Mouse (Mus musculus) liver, embryonic 14.5 days (tissue): Measurements from ENCODE around the gene Scly. TPM values are rescaled to one million over a fixed set of nuclear protein-coding genes. Genes with fewer than 3 reads are reported as not detected.

Source experiments
- ATAC-seq: fragments of 200-750 bp; cut with Nextera tagmentation; 2 replicates; pipeline ENCODE4 v1.8.0; 2017; ENCODE audit warnings: moderate number of reproducible peaks, mild to moderate bottlenecking, moderate library complexity; ENCODE audit not compliant: insufficient read depth
- DNase-seq, 3 experiments: peaks; one replicate each; pipeline ENCODE4 v3.0.0-alpha.2; 2012 to 2013; ENCODE audit warnings: low read depth in 3 of 3, low spot score in 3 of 3
- H3K27ac ChIP-seq: fragments of 300-500 bp; sonication (generic); 2 replicates; pipeline ENCODE4 v1.5.1; 2014; ENCODE audit warnings: moderate library complexity, mild to moderate bottlenecking, control low read depth, inconsistent platforms
- H3K27me3 ChIP-seq: fragments of 300-500 bp; sonication (generic); 2 replicates; pipeline ENCODE4 v1.6.1; 2014; ENCODE audit warnings: mild to moderate bottlenecking, low read length, moderate library complexity; ENCODE audit not compliant: control insufficient read depth, insufficient read depth
- H3K36me3 ChIP-seq: fragments of 300-500 bp; sonication (generic); replicated peaks from 2 replicates; pipeline ENCODE4 v1.6.1; 2014; ENCODE audit warnings: low read depth; ENCODE audit not compliant: control insufficient read depth, insufficient read depth
- H3K4me1 ChIP-seq, 2 experiments: fragments of 200-500 bp in 1 of 2; fragments of 300-500 bp in 1 of 2; sonication (generic) in 1 of 2; replicated peaks; 2 replicates each; pipeline ENCODE4 v1.6.1; 2012 to 2014; ENCODE audit warnings: antibody characterized with exemption in 1 of 2, inconsistent platforms in 1 of 2, low read length in 1 of 2; ENCODE audit not compliant: control insufficient read depth in 2 of 2, insufficient read depth in 2 of 2
- H3K4me2 ChIP-seq: fragments of 300-500 bp; sonication (generic); 2 replicates; pipeline ENCODE4 v1.6.1; 2014; ENCODE audit warnings: low read depth, mild to moderate bottlenecking, control low read depth, moderate library complexity
- H3K4me3 ChIP-seq, 2 experiments: fragments of 200-500 bp in 1 of 2; fragments of 300-500 bp in 1 of 2; sonication (generic) in 1 of 2; 2 replicates each; pipeline ENCODE4 v1.5.1; 2012 to 2014; ENCODE audit warnings: low read depth in 2 of 2, low read length in 2 of 2, mild to moderate bottlenecking in 2 of 2, control low read depth in 1 of 2, inconsistent platforms in 1 of 2, moderate library complexity in 1 of 2; ENCODE audit not compliant: insufficient read depth in 1 of 2
- H3K9ac ChIP-seq: fragments of 300-500 bp; sonication (generic); replicated peaks from 2 replicates; pipeline ENCODE4 v1.6.1; 2014; ENCODE audit warnings: mild to moderate bottlenecking, control low read depth, moderate library complexity
- H3K9me3 ChIP-seq: fragments of 300-500 bp; sonication (generic); 2 replicates; pipeline ENCODE4 v1.6.1; 2016; ENCODE audit warnings: low read length, mixed read lengths; ENCODE audit not compliant: control insufficient read depth
- CTCF ChIP-seq: IDR thresholded peaks from 2 replicates; pipeline ENCODE4 v1.5.1; 2016; ENCODE audit warnings: antibody characterized with exemption, low read depth, control low read depth
- EP300 ChIP-seq: IDR thresholded peaks from 2 replicates; pipeline ENCODE4 v1.6.1; 2016; ENCODE audit warnings: antibody characterized with exemption, low read depth
- WGBS: fragments of 180-500 bp; shearing (Covaris S2); extraction: QIAGEN DNeasy Blood & Tissue Kit; methylation state at CpG from one replicate; pipeline ENCODE4 v1.1.7; 2014; ENCODE audit not compliant: insufficient replicate concordance; 5-methylcytosine and 5-hydroxymethylcytosine counted together
- polyA plus RNA-seq, 2 experiments: library from polyadenylated mRNA; depleted of rRNA in 1 of 2; stranded (reverse) in 1 of 2; unstranded in 1 of 2; fragments of >200 nt; fragmentation: Nextera tagmentation in 1 of 2; extraction: Ambion mirVana in 1 of 2; gene quantifications; 2 replicates each; pipeline versions ENCODE4 v1.2.1 to v1.2.3; 2012 to 2014

The Scly gene
- polyA plus RNA-seq, 2 experiments: 21.0 TPM

- H3K4me1 ChIP-seq: no peaks in the 10 kb centered on the region
- no peak overlapping the region for H3K4me3 ChIP-seq
- no peak overlapping the region for H3K27ac ChIP-seq
- H3K36me3 ChIP-seq: no peaks in the 10 kb centered on the region
- H3K9ac ChIP-seq: no peak overlapping the region
- H3K27me3 ChIP-seq: no peaks in the 10 kb centered on the region
- DNase-seq (no peak), ATAC-seq (no peak)
- no peak overlapping the region for H3K4me2 ChIP-seq
- 62% methylated on average over 2 of the region's 2 CpGs for WGBS
- TF ChIP-seq EP300 (no peak), CTCF (no peak)
- no peaks in the 10 kb centered on the region for H3K9me3 ChIP-seq
These were observed 54.1 kb downstream of the Scly start for GRCm38 (mm10) chr1:91352277-91352676.

DNA sequence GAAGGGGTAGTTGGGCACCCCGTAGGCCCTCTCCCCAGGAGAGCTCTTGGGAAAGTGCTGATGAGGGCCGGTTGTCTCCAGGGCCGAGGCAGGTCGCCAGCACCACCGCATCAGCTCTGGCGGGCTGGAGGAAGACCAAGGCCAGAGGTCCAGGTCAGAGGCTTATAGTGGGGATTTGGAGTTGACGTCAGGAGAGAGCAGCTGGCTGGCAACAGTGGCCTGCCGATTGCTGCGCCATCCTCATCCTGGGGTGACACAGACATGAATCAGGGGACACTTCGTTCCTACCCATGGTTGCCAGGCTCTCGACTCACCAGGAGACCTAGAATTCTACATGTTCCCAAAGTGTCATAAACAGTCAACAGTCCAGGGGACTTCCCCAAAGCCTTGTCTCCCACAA is 58.0 kb downstream of the Scly start:
- TF ChIP-seq CTCF: no peak
- TF ChIP-seq EP300: no peak
- Histone ChIP-seq H3K9me3 (no peaks in the 10 kb centered on the region), H3K27ac (no peak overlapping the region), H3K4me1 (no peaks in the 10 kb centered on the region), H3K36me3 (no peaks in the 10 kb centered on the region), H3K27me3 (no peaks in the 10 kb centered on the region), H3K4me2 (no peak overlapping the region), H3K9ac (no peak overlapping the region), H3K4me3 (no peak overlapping the region)
- WGBS: 61% methylated on average over 11 of the region's 11 CpGs
- ATAC-seq (no peak), DNase-seq (no peak)

DNA sequence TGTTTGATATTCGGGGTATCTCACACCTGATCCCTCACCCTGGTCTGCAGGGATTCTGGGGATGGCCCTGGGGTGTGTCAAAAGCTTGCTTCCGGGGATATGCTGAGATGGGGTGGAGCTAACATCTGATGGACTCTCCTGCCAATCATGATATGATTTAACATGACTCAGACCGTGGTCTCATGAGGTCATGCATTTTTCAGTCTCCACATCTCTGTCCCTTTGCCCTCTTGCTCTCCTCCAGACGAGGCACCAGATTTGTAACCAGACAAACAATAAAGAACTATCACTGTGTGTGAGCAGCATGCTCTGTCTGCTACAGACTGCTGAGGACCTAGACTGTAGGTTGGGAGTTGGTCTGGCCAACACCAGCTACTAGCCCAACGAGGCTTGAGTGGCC is 64.0 kb downstream of the Scly start:
- DNase-seq (no peak), ATAC-seq (no peak)
- WGBS: 55% methylated on average over 5 of the region's 5 CpGs
- Histone ChIP-seq H3K27ac (no peak overlapping the region), H3K9ac (no peak overlapping the region), H3K4me2 (no peak overlapping the region), H3K9me3 (no peaks in the 10 kb centered on the region), H3K27me3 (no peaks in the 10 kb centered on the region), H3K4me3 (no peak overlapping the region), H3K4me1 (peaks cover 2 to 9% of the 10 kb centered on the region in 2 experiments), H3K36me3 (no peaks in the 10 kb centered on the region)
- TF ChIP-seq EP300: no peak
- no peak for TF ChIP-seq CTCF

DNA sequence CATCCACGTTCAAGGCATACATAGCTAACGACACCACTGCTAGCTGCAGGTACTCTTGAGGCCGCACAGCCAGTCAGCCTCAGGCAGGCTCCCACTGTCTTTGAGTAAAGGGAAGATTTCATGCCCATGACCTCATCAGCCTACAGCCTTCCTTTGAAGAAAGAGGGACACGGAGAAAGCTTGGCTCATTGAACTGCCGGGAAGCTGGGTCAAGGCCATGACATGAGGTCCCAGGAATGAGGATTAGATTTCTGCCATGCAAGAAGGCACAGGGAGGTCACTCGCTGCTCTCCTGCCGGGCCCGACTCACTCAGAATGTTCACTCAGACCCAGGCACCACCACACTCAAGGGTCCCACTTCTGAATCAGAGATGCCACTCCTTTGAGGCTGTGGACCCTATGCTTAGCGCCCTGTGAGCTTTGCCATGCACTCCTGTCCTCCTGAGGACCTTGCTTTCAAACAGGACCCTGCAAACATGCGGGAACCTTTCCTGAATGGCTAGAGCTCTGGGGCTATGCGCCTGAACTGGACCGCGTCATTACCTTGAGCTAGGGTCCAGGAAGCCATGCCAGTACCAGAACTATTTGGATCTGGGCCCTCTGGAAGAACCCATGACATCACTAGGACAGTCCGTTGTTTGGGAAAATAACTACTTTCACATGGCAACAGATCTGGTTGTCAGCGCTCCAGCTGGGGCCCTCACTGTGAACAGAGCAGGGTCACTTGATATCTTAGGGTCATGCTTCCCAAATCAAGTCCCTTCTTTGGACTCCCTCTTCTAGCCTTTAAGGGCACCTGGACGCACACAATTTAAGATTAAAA is 66.9 kb downstream of the Scly start:
- H3K4me2 ChIP-seq: no peak overlapping the region
- 81% methylated on average over 16 of the region's 16 CpGs for WGBS
- no peak overlapping the region for H3K9ac ChIP-seq
- H3K4me3 ChIP-seq: no peak overlapping the region
- H3K27ac ChIP-seq: no peak overlapping the region
- H3K27me3 ChIP-seq: no peaks in the 10 kb centered on the region
- H3K4me1 ChIP-seq: peaks cover 6 to 13% of the 10 kb centered on the region in 2 experiments
- TF ChIP-seq CTCF: no peak
- TF ChIP-seq EP300: no peak
- DNase-seq (no peak), ATAC-seq (no peak)
- H3K36me3 ChIP-seq: no peaks in the 10 kb centered on the region; the same call in 1 of the 2 replicates
- H3K9me3 ChIP-seq: no peaks in the 10 kb centered on the region

GRCm38 (mm10) chr1:91365816-91366214 is 67.7 kb downstream of the Scly start:
- Histone ChIP-seq H3K9ac (peak overlapping the region; percentile 91), H3K27me3 (no peaks in the 10 kb centered on the region), H3K4me1 (peaks cover 6 to 13% of the 10 kb centered on the region in 2 experiments), H3K27ac (no peak overlapping the region), H3K36me3 (peaks cover 4% of the 10 kb centered on the region), H3K4me3 (peak overlapping the region; percentile 83 to 89), H3K9me3 (no peaks in the 10 kb centered on the region), H3K4me2 (peak overlapping the region; percentile 97)
- DNase-seq: no peak
- ATAC-seq: peak; percentile 1; the same call in 1 of the 2 replicates
- 44% methylated on average over 8 of the region's 8 CpGs for WGBS
- TF ChIP-seq CTCF (no peak), EP300 (no peak)
